Mouse (Mus musculus): ENCODE data around the gene Ptpdc1.

DNA sequence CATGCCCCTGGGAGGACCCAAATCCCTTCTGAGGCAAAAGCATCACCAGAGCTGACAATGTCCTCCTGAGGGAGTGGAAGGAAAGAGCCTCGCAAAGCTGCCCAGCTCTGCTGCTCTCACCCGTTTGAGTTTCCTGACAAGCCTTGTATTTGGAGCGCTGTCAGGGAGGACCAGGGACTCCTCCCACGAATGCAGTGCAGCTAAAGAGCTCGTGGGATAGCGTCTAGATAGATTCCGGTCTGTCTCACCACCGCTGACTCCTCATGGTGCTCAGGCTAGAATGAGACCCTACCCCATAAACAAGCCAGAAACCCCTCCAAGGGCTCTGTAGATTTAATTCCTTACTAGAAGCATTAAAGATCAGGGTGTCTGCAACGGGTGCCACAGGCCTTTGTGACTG, 32.3 kb upstream of the Ptpdc1 start:
- no peak for TF ChIP-seq CTCF (IDR thresholded peaks at IDR 0.05; ENCODE audit: low read depth)
- TF ChIP-seq EP300 (IDR thresholded peaks at IDR 0.05; ENCODE audit: low read depth) = no peak

All from liver, postnatal 0 days (tissue).